ENCODE assay signal across 9 mouse cellular contexts in the genomic region with DNA sequence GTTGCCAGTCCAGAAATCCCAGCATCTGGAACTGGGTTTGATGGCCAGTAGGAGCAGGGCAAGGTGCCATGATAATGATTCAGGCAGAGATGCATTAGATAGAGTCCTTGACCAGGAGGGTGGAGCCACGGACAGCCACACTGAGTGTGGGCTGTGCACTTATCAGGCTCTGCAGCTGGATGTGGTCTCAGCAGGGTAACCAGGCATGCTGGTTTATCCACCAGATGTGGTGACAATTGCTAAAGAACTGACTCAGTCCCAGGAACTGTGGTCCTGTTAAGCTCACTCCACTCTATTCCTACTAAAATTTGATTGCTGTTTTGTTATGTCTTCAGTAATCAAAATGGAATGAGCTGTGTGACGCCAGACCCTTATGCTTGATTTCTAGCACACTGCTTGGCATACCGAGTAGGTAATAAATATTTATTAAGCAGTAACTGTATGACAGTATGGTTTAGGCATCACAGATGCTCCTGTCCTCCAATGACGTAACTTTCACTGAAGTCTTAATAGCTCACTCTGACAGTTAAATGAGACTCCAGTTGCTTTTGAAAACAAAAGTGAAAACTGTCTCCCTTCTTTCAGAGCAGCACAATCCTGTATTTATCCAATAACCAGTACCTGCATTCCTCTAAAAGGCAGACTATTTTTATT. TPM values are rescaled to one million over a fixed set of nuclear protein-coding genes. Genes with fewer than 3 reads are reported as not detected.
DNase-seq lines count a peak whose midpoint lies in the region; ATAC-seq lines count a peak whose summit lies in the region.
"Had no signal": no experiment of that assay in that cellular context is flagged by ENCODE, and none has a peak within 500 bp of the region (broad histone marks: within the 10 kb centered on the region; RNA-seq: fewer than 3 reads in every experiment).

No protein-coding gene starts in this region.

- H3K4me1 ChIP-seq in lung, embryonic 15.5 days = peaks cover 28% of the 10 kb centered on the region
- peaks cover 17% of the 10 kb centered on the region for H3K4me1 ChIP-seq in hindbrain, embryonic 15.5 days (replicated peaks)
- peaks cover 11% of the 10 kb centered on the region; the same call in 1 of the 2 replicates for H3K4me1 ChIP-seq in neural tube, embryonic 14.5 days (ENCODE audit: control insufficient read depth, insufficient read depth, low read length)

- peak overlapping the region; percentile 32; the same call in 1 of the 2 replicates for H3K27ac ChIP-seq in lung, embryonic 15.5 days
- H3K27ac ChIP-seq in hindbrain, embryonic 15.5 days (replicated peaks) = 0 out of 2 replicates have a peak overlapping the region, but pooled peaks have one; percentile 5
- no peak overlapping the region for H3K27ac ChIP-seq in neural tube, embryonic 14.5 days (ENCODE audit: low read depth, low read length)
- H3K27ac ChIP-seq: heart, embryonic 15.5 days had no signal

- no peak overlapping the region for H3K9ac ChIP-seq in lung, embryonic 15.5 days
- no peak overlapping the region for H3K9ac ChIP-seq in hindbrain, embryonic 15.5 days
- H3K9ac ChIP-seq in neural tube, embryonic 14.5 days (replicated peaks; ENCODE audit: low read depth, low read length) = no peak overlapping the region
- H3K9ac ChIP-seq: heart, embryonic 15.5 days had no signal

- no peaks in the 10 kb centered on the region for H3K36me3 ChIP-seq in lung, embryonic 15.5 days
- H3K36me3 ChIP-seq in hindbrain, embryonic 15.5 days = no peaks in the 10 kb centered on the region
- H3K36me3 ChIP-seq in neural tube, embryonic 14.5 days (ENCODE audit: control insufficient read depth, insufficient read depth, low read length) = no peaks in the 10 kb centered on the region
- H3K36me3 ChIP-seq: heart, embryonic 15.5 days had no signal

- H3K4me2 ChIP-seq in lung, embryonic 15.5 days = 0 out of 2 replicates have a peak overlapping the region, but pooled peaks have one; percentile 3
- H3K4me2 ChIP-seq in hindbrain, embryonic 15.5 days = no peak overlapping the region
- no peak overlapping the region for H3K4me2 ChIP-seq in neural tube, embryonic 14.5 days (ENCODE audit: low read depth, low read length)
- H3K4me2 ChIP-seq: heart, embryonic 15.5 days had no signal

- no peaks in the 10 kb centered on the region for H3K9me3 ChIP-seq in lung, embryonic 15.5 days
- no peaks in the 10 kb centered on the region for H3K9me3 ChIP-seq in hindbrain, embryonic 15.5 days
- no peaks in the 10 kb centered on the region for H3K9me3 ChIP-seq in neural tube, embryonic 14.5 days (ENCODE audit: control insufficient read depth, low read length)
- H3K9me3 ChIP-seq: heart, embryonic 15.5 days had no signal

- WGBS in lung, embryonic 15.5 days = 34% methylated on average over 4 of the region's 4 CpGs
- WGBS in hindbrain, embryonic 15.5 days = 29% methylated on average over 4 of the region's 4 CpGs
- 21% methylated on average over 4 of the region's 4 CpGs for WGBS in neural tube, embryonic 14.5 days

- H3K27me3 ChIP-seq in lung, embryonic 15.5 days = peaks cover 15% of the 10 kb centered on the region
- H3K27me3 ChIP-seq in hindbrain, embryonic 15.5 days = no peaks in the 10 kb centered on the region
- no peaks in the 10 kb centered on the region for H3K27me3 ChIP-seq in neural tube, embryonic 14.5 days (ENCODE audit: control insufficient read depth, insufficient read depth, low read length)

- no peak overlapping the region for H3K4me3 ChIP-seq in lung, embryonic 15.5 days
- no peak overlapping the region for H3K4me3 ChIP-seq in hindbrain, embryonic 15.5 days
- H3K4me3 ChIP-seq in neural tube, embryonic 14.5 days (ENCODE audit: low read depth, low read length) = no peak overlapping the region
- H3K4me3 ChIP-seq: heart, embryonic 15.5 days had no signal

- no peak; the same call in 1 of the 2 replicates for ATAC-seq in lung, embryonic 15.5 days (ENCODE audit: borderline replicate concordance, extremely low read depth, low FRiP score, low TSS enrichment)
- 0 out of 2 replicates have a peak, but pooled peaks have one; percentile 55 for ATAC-seq in hindbrain, embryonic 15.5 days (ENCODE audit: low FRiP score, low read depth)
- peak; percentile 56 for ATAC-seq in neural tube, embryonic 14.5 days (ENCODE audit: low read depth)

- DNase-seq in lung, postnatal 14 days = no peak
- peak; percentile 59 for DNase-seq in adrenal gland, postnatal 10 days
- DNase-seq in thymus, postnatal 36 days = no peak
- DNase-seq in cerebellum, postnatal 14 days = no peak

RNA-seq across cellular contexts. Expression of a gene that starts 5.2 kb away (rescaled TPM):
- polyA plus RNA-seq in lung, embryonic 15.5 days (2015; fragmentation: Nextera tagmentation; extraction: Ambion mirVana) = 39.1 and 39.2 TPM in 2 replicates
- total RNA-seq in adrenal gland, postnatal 10 days (2021) = 10 to 100 TPM; 50.2 to 55.3 TPM
- 20.7 and 21.4 TPM in 2 replicates for polyA plus RNA-seq in hindbrain, embryonic 15.5 days (2015; fragmentation: Nextera tagmentation; extraction: Ambion mirVana)
- polyA plus RNA-seq in neural tube, embryonic 14.5 days (2014; fragmentation: Nextera tagmentation; extraction: Ambion mirVana) = 26.9 and 29.1 TPM in 2 replicates

RNA-seq across cellular contexts. Expression of a gene that starts 14.3 kb away (rescaled TPM):
- polyA plus RNA-seq in lung, embryonic 15.5 days (2015; fragmentation: Nextera tagmentation; extraction: Ambion mirVana) = not detected in 2 replicates
- not detected for total RNA-seq in adrenal gland, postnatal 10 days (2021)
- not detected in 2 replicates for polyA plus RNA-seq in hindbrain, embryonic 15.5 days (2015; fragmentation: Nextera tagmentation; extraction: Ambion mirVana)
- not detected in 2 replicates for polyA plus RNA-seq in neural tube, embryonic 14.5 days (2014; fragmentation: Nextera tagmentation; extraction: Ambion mirVana)
- total RNA-seq: monocyte, adult 5-6 weeks had no signal
- polyA plus RNA-seq: heart, embryonic 15.5 days had no signal
